Mouse (Mus musculus): Measurements from ENCODE around the gene Cfhr1. TPM values are rescaled to one million over a fixed set of nuclear protein-coding genes. Genes with fewer than 3 reads are reported as not detected.

Cfhr1 gene
- polyA plus RNA-seq (2016; fragmentation: Nextera tagmentation; extraction: Ambion mirVana): not detected in 2 replicates

DNA sequence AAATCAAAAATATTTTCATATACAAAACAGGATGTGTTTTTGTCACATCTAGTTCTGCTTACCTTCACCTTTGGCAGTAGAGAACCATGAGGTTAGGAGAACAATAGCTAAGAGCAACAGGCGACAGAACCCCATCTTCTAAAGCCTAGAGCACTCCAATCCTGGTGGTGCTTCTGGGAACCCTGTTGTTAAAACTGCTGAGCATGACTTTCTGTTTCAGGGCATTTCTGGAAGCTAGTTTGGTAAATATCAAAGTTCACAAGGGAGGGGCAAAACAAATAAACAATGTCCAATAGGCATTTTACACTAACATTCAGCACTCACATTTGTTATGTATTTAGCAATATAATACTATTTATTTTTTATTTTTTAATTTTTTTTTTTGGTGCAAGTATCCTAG, at the start of gene Cfhr1:
TSS of gene Cfhr1 (minus strand) at position 249 of the 400 bp plus-strand sequence.
- Histone ChIP-seq H3K27me3 (no peaks in the 10 kb centered on the region), H3K4me1 (no peaks in the 10 kb centered on the region), H3K36me3 (replicated peaks) (no peaks in the 10 kb centered on the region), H3K9ac (no peak within 1 kb of the TSS), H3K9me3 (no peaks in the 10 kb centered on the region), H3K4me2 (no peak within 1 kb of the TSS), H3K4me3 (replicated peaks) (no peak within 1 kb of the TSS), H3K27ac (no peak within 1 kb of the TSS)
- ATAC-seq (ENCODE audit: low FRiP score): no peak
- 53% methylated on average over 1 of the region's 1 CpGs for WGBS

DNA sequence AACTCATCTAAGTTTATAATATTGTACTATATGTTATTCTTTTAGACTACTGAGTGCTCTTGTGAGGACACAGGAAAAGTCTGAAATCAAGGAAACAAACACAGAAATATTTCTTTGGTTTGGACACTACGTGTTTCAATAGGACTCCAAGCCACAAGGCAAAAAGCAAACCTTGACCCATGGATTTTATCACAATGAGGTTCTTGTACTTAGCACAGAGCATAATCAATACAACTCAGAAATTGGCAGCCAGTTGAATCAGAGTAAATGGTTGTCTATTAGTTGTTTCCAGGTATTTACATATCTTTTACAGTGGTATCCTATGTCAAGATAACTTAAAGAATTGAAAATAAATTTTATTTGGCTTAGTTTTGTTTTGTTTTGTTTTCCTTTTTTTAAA, 8.8 kb downstream of the Cfhr1 start:
- ATAC-seq (ENCODE audit: low FRiP score): no peak
- Histone ChIP-seq H3K27me3 (no peaks in the 10 kb centered on the region), H3K36me3 (replicated peaks) (no peaks in the 10 kb centered on the region), H3K9me3 (no peaks in the 10 kb centered on the region), H3K27ac (no peak overlapping the region), H3K4me3 (replicated peaks) (no peak overlapping the region), H3K9ac (no peak overlapping the region), H3K4me1 (no peaks in the 10 kb centered on the region), H3K4me2 (no peak overlapping the region)
- 76% methylated on average over 1 of the region's 1 CpGs for WGBS

DNA sequence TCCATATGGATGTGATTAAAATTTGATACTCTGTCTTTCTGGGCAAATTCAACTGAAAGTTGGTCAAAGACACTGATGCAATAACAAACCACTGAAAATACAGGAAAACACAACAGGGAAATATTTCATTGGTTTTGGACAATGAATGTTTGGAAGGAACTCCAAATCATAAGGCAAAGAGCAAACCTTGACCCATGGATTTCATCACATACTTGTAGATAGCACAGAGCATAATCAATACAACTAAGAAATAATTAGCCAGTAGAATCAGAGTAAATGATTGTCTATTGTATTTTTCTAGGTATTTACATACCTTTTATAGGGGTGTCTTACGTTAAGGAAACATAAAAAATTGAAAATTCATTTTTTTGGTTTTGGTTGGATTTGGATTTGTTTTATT, 11.5 kb downstream of the Cfhr1 start:
- no peaks in the 10 kb centered on the region for H3K9me3 ChIP-seq
- 88% methylated on average over 1 of the region's 1 CpGs for WGBS
- no peaks in the 10 kb centered on the region for H3K36me3 ChIP-seq (replicated peaks)
- no peak overlapping the region for H3K4me3 ChIP-seq (replicated peaks)
- H3K27me3 ChIP-seq: no peaks in the 10 kb centered on the region
- no peak overlapping the region for H3K27ac ChIP-seq
- no peak overlapping the region for H3K9ac ChIP-seq
- H3K4me1 ChIP-seq: no peaks in the 10 kb centered on the region
- ATAC-seq (ENCODE audit: low FRiP score): no peak
- H3K4me2 ChIP-seq: no peak overlapping the region

DNA sequence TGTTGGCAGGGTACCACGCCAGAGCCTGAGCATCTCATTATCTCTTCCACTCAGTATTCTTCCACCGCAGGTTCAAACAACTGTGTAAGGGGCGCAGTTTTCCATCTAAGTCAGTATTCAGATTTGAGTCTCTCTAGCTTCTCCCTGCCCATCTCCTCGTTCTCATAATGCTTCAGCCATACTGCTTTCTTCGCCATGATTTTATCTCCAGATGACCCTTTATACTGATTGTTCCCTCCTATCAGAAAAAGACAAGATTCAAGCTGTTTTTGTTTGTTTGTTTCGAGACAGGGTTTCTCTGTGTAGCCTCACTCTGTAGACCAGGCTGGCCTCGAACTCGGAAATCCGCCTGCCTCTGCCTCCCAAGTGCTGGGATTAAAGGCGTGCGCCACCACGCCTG, 45.5 kb downstream of the Cfhr1 start:
- no peaks in the 10 kb centered on the region for H3K36me3 ChIP-seq (replicated peaks)
- no peak overlapping the region for H3K9ac ChIP-seq
- ATAC-seq (ENCODE audit: low FRiP score): no peak
- no peak overlapping the region for H3K4me3 ChIP-seq (replicated peaks)
- H3K4me2 ChIP-seq: no peak overlapping the region
- H3K27ac ChIP-seq: no peak overlapping the region
- no peaks in the 10 kb centered on the region for H3K9me3 ChIP-seq
- WGBS: 92% methylated on average over 12 of the region's 12 CpGs
- no peaks in the 10 kb centered on the region for H3K27me3 ChIP-seq
- H3K4me1 ChIP-seq: no peaks in the 10 kb centered on the region

DNA sequence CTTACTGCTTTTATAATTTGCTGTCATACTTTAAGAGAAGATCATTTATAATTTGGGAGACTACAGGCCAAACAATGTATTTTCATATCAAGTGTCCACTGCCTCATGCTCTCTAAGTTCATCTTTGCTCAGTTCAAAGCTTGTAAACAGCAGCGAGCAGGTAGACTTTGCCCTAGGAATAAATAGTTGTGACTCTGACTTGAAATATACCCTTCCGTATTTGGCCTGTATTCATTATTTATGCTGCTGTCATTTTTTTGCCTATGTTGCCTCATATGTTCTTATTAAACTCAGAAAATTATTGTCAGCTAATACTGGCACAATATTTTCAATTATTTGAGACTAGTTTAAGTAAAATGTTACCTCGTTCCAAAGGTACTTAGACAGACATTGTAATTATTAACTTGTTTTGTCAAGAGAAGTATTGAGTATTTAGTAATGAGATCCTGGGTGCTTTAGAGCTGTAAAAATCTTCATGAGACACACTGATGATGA, 58.8 kb downstream of the Cfhr1 start, which contains the start of gene F13b:
TSS of gene F13b (plus strand) at position 445 of the 495 bp plus-strand sequence.
- Histone ChIP-seq H3K9ac (no peak within 1 kb of the TSS), H3K27ac (no peak within 1 kb of the TSS), H3K4me2 (no peak within 1 kb of the TSS), H3K9me3 (no peaks in the 10 kb centered on the region), H3K4me1 (no peaks in the 10 kb centered on the region), H3K27me3 (no peaks in the 10 kb centered on the region), H3K4me3 (replicated peaks) (no peak within 1 kb of the TSS), H3K36me3 (replicated peaks) (no peaks in the 10 kb centered on the region)
- 92% methylated on average over 3 of the region's 3 CpGs for WGBS
- no peak for ATAC-seq (ENCODE audit: low FRiP score)

DNA sequence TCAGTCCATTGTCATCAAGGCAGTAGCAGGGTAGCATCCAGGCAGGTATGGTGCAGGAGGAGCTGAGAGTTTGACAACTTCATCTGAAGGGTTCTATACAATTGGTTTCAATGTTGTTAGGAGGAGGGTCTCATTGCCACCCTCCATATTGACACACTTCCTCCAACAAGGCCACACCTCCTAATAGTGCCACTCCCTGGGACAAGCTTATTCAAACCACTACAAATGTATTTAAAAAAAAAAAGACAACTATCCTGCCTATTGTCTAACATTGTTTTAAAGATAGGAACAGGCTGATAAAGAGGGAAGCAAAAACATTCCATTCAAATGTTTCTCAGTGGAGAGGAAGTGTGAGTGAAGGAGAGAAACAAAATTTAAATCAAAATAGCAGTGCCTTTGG, 60.3 kb downstream of the Cfhr1 start:
- Histone ChIP-seq H3K36me3 (replicated peaks) (peaks cover 1% of the 10 kb centered on the region), H3K27ac (no peak overlapping the region), H3K4me2 (no peak overlapping the region), H3K27me3 (no peaks in the 10 kb centered on the region), H3K4me1 (no peaks in the 10 kb centered on the region), H3K9me3 (no peaks in the 10 kb centered on the region), H3K9ac (no peak overlapping the region), H3K4me3 (replicated peaks) (no peak overlapping the region)
- ATAC-seq (ENCODE audit: low FRiP score): no peak

Other genes with a start within 250 kb of the Cfhr1 start
- gene Crb1, start 183.2 kb downstream of the Cfhr1 start, polyA plus RNA-seq (2016; fragmentation: Nextera tagmentation; extraction: Ambion mirVana): 2.6 and 3.1 TPM in 2 replicates
- gene Zbtb41, start 138.0 kb downstream of the Cfhr1 start, polyA plus RNA-seq (2016; fragmentation: Nextera tagmentation; extraction: Ambion mirVana): 26.2 TPM in 2 replicates
- gene Aspm, start 105.5 kb downstream of the Cfhr1 start, polyA plus RNA-seq (2016; fragmentation: Nextera tagmentation; extraction: Ambion mirVana): 34.0 and 35.4 TPM in 2 replicates
- not detected in 2 replicates for gene F13b, start 58.6 kb downstream of the Cfhr1 start, polyA plus RNA-seq (2016; fragmentation: Nextera tagmentation; extraction: Ambion mirVana)
- not detected in 2 replicates for gene Gm4788, start 221.0 kb upstream of the Cfhr1 start, polyA plus RNA-seq (2016; fragmentation: Nextera tagmentation; extraction: Ambion mirVana)